Mouse (Mus musculus): Measurements from ENCODE around the gene Iqcf1. TPM values are rescaled to one million over a fixed set of nuclear protein-coding genes. Genes with fewer than 3 reads are reported as not detected.

Iqcf1 gene
- not detected in 2 replicates for polyA plus RNA-seq (2012; ENCODE audit: insufficient read depth, insufficient read length, missing spikeins)

- Histone ChIP-seq H3K4me3 (ENCODE audit: insufficient read depth, low read depth, low read length) (no peak within 1 kb of the TSS), H3K27ac (replicated peaks; ENCODE audit: low read depth, low read length) (no peak within 1 kb of the TSS), H3K4me1 (ENCODE audit: control insufficient read depth, insufficient read depth, insufficient read length, low read length) (no peaks in the 10 kb centered on the region)
These were observed at the start of gene Iqcf1 for GRCm38 (mm10) chr9:106499667-106500066. Gene Iqcf1 (plus strand): TSS chr9:106499967.

- no peak overlapping the region for H3K27ac ChIP-seq (replicated peaks; ENCODE audit: low read depth, low read length)
- no peak overlapping the region for H3K4me3 ChIP-seq (ENCODE audit: insufficient read depth, low read depth, low read length)
- H3K4me1 ChIP-seq (ENCODE audit: control insufficient read depth, insufficient read depth, insufficient read length, low read length) = peaks cover 2% of the 10 kb centered on the region
These were observed 49.1 kb upstream of the Iqcf1 start for GRCm38 (mm10) chr9:106450661-106451060.

GRCm38 (mm10) chr9:106451298-106451697 is 48.5 kb upstream of the Iqcf1 start:
- Histone ChIP-seq H3K27ac (replicated peaks; ENCODE audit: low read depth, low read length) (no peak overlapping the region), H3K4me1 (ENCODE audit: control insufficient read depth, insufficient read depth, insufficient read length, low read length) (peaks cover 2% of the 10 kb centered on the region), H3K4me3 (ENCODE audit: insufficient read depth, low read depth, low read length) (no peak overlapping the region)

DNA sequence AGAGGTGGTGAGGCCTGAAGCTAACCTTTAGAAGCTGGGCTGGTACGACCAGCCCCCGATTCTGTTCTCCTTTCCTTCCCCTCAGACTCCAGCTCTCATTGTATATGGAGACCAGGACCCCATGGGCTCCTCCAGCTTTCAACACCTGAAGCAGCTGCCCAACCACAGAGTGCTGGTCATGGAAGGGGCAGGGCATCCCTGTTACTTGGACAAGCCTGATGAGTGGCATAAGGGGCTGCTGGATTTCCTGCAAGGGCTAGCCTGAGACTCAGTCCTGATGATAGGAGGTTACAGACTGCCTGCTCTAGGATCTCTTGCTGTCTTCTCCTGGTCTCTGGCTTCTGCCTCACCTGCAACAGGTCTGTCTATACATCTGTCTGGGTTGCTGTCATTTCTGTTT is 47.9 kb upstream of the Iqcf1 start:
- no peak overlapping the region for H3K4me3 ChIP-seq (ENCODE audit: insufficient read depth, low read depth, low read length)
- peaks cover 2% of the 10 kb centered on the region for H3K4me1 ChIP-seq (ENCODE audit: control insufficient read depth, insufficient read depth, insufficient read length, low read length)
- no peak overlapping the region for H3K27ac ChIP-seq (replicated peaks; ENCODE audit: low read depth, low read length)

DNA sequence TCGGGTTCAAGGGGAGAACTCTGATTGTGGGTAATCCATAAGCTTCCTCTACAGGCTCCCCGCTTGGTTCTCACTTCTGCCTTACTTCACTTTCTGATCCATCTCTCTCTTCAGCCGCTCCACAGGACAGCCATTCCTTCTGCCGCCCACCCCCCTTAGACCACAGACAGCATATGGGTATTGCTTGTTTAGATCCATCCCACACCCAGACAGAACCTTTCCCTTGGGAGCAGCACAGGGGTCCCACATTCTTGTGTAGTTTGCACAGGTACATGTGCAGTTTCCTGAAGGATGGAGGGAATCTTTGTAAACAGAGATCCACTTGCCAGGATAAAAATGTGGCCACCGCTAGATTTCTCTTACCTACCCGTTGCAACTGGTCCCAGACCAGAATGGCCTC is 47.4 kb upstream of the Iqcf1 start:
- peaks cover 2% of the 10 kb centered on the region for H3K4me1 ChIP-seq (ENCODE audit: control insufficient read depth, insufficient read depth, insufficient read length, low read length)
- no peak overlapping the region for H3K27ac ChIP-seq (replicated peaks; ENCODE audit: low read depth, low read length)
- no peak overlapping the region for H3K4me3 ChIP-seq (ENCODE audit: insufficient read depth, low read depth, low read length)

DNA sequence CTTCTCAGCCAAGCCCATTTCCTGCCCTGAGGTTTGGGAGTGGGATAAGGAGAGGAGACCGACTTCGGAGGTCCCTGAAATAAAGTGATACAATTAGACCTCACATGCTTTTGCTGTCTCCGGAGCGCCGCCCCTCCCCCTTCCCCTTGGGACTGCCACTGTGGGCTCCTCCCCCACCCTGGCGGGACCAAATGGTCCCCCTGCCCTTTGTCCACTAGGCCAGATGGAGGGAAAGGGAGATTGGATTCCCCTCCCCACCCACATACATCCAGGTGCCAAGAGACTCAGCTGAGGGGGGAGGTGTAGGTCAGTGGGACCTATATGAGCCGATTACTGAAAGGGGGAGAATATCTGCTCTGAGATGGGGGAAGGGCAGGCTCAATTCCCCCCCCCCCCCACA is 46.9 kb upstream of the Iqcf1 start:
- Histone ChIP-seq H3K27ac (replicated peaks; ENCODE audit: low read depth, low read length) (no peak overlapping the region), H3K4me3 (ENCODE audit: insufficient read depth, low read depth, low read length) (no peak overlapping the region), H3K4me1 (ENCODE audit: control insufficient read depth, insufficient read depth, insufficient read length, low read length) (peaks cover 2% of the 10 kb centered on the region)

DNA sequence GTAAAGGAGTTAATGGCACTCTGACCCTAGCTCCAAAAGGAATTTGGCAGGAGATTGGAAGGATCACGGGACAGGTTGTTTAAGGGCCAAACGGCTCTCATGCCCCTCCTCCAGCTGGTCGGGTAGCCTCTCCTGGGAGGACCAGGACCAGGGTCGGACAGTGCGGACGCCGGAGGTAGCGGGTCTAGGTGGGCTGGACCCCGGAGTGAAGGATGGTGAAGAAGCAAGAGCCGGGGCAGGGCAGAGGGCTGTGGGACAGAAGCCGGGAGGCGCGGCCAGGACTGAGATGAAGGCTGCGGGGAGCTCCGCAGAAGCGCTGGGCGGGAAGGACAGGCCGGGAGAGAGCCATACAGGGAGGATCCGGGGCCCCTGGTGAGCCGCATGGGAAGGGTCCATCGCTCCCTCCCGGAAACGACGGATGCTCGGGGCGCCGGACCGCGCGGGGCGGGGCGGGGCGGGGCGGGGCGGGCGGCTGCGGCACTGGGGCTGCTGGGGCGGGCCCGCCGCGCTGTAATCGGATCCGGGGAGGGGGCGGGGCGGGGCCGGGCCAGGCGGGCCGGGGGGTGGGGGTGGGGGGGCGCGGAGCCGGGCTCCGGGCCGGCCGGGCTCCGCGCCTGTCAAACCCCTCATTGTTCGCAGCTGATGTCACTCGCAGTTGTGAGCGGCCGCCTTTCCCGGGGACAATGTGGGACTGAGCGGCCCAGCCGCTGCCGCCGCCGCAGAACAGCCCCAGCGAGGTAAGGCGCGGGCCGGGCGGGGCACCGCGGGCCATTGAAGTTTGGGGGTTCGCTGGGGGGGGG is 46.3 kb upstream of the Iqcf1 start, which contains the start of gene Pcbp4:
Gene Pcbp4 (plus strand): TSS at position 21 of the 800 bp plus-strand sequence.
- H3K27ac ChIP-seq (replicated peaks; ENCODE audit: low read depth, low read length) = peak within 1 kb of the TSS; percentile 85
- H3K4me1 ChIP-seq (ENCODE audit: control insufficient read depth, insufficient read depth, insufficient read length, low read length) = peaks cover 2% of the 10 kb centered on the region; the same call in 1 of the 2 replicates
- H3K4me3 ChIP-seq (ENCODE audit: insufficient read depth, low read depth, low read length) = peak within 1 kb of the TSS; percentile 70

GRCm38 (mm10) chr9:106454071-106454761 is 45.6 kb upstream of the Iqcf1 start:
- Histone ChIP-seq H3K27ac (replicated peaks; ENCODE audit: low read depth, low read length) (no peak overlapping the region), H3K4me3 (ENCODE audit: insufficient read depth, low read depth, low read length) (peak overlapping the region; percentile 70), H3K4me1 (ENCODE audit: control insufficient read depth, insufficient read depth, insufficient read length, low read length) (peaks cover 2% of the 10 kb centered on the region; the same call in 1 of the 2 replicates)

GRCm38 (mm10) chr9:106454888-106455681 is 44.7 kb upstream of the Iqcf1 start:
- H3K4me3 ChIP-seq (ENCODE audit: insufficient read depth, low read depth, low read length) = peak overlapping the region; percentile 70
- H3K27ac ChIP-seq (replicated peaks; ENCODE audit: low read depth, low read length) = no peak overlapping the region
- H3K4me1 ChIP-seq (ENCODE audit: control insufficient read depth, insufficient read depth, insufficient read length, low read length) = no peaks in the 10 kb centered on the region; the same call in 1 of the 2 replicates

DNA sequence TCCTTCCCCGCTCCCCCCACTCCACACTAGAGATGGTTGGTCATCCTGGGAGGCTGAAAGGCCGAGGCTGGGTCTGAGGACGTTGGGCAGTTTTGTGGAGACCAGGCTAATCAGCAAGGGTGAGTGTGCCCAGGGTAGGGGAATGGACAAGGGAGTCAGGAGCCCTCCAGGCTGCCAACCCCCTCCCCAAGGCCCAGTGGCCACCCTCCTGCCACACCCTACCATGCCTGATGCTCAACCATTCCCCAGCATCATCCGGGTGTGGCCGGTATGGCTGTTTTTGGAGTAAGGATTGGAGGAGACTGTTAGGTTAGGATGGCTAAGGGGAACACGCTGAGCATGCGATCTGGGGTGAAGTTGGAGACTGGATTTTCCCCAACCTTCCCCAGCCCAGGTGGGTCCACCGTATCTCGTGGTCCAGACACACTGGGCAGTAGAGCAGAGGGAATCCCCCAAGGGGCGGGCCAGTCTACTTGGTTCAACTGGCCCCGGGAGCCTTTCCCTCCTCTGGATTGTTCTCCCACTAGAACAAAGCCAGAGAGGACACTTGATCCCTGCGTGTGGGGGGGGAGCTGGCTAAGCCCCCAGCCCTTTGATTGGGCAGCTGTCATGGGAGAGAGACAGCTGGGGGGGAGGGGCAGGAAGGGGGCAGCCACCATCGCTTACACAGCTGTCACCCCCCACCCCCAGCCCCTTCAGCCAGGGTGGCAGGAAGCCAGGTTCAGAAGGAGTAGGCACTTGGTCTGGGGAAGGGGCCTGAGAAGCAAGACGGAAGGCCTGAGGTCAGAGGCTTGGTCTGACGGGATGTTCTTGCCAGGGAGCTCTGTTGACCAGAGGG is 43.2 kb upstream of the Iqcf1 start:
- H3K4me3 ChIP-seq (ENCODE audit: insufficient read depth, low read depth, low read length) = no peak overlapping the region
- no peaks in the 10 kb centered on the region for H3K4me1 ChIP-seq (ENCODE audit: control insufficient read depth, insufficient read depth, insufficient read length, low read length)
- H3K27ac ChIP-seq (replicated peaks; ENCODE audit: low read depth, low read length) = no peak overlapping the region

GRCm38 (mm10) chr9:106457163-106457559 is 42.6 kb upstream of the Iqcf1 start:
- Histone ChIP-seq H3K27ac (replicated peaks; ENCODE audit: low read depth, low read length) (no peak overlapping the region), H3K4me3 (ENCODE audit: insufficient read depth, low read depth, low read length) (no peak overlapping the region), H3K4me1 (ENCODE audit: control insufficient read depth, insufficient read depth, insufficient read length, low read length) (no peaks in the 10 kb centered on the region)

- no peak overlapping the region for H3K4me3 ChIP-seq (ENCODE audit: insufficient read depth, low read depth, low read length)
- no peaks in the 10 kb centered on the region for H3K4me1 ChIP-seq (ENCODE audit: control insufficient read depth, insufficient read depth, insufficient read length, low read length)
- H3K27ac ChIP-seq (replicated peaks; ENCODE audit: low read depth, low read length) = no peak overlapping the region
These were observed 41.8 kb upstream of the Iqcf1 start for GRCm38 (mm10) chr9:106457920-106458319.

- no peaks in the 10 kb centered on the region for H3K4me1 ChIP-seq (ENCODE audit: control insufficient read depth, insufficient read depth, insufficient read length, low read length)
- H3K4me3 ChIP-seq (ENCODE audit: insufficient read depth, low read depth, low read length) = no peak overlapping the region
These were observed 39.8 kb upstream of the Iqcf1 start for GRCm38 (mm10) chr9:106459946-106460345.

DNA sequence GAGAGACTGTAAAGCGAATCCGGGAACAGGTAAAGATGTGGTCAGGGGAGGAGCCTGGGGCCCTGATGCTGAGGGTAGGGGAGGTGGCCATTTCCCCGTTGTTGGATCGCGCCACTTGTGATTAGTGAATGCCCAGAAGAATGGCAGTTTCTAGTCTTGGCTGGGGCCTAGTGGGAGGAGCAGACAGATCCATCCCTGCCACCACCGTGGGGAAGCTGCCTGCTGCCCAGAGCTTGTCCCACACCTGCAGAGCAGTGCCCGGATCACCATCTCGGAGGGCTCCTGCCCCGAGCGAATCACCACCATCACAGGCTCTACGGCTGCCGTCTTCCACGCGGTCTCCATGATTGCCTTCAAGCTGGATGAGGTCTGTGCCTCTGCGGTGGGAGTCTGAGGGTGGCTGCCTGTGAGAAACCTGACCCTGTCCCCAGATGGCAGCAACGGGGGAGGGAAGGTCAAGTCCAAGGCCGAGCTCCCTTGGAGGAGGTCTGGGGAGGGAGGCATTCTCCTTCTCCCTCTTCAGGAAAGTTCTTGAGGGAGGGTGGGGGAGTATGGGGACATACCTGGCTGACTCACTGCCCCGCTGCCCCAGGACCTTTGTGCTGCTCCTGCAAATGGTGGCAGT is 39.3 kb upstream of the Iqcf1 start:
- Histone ChIP-seq H3K27ac (replicated peaks; ENCODE audit: low read depth, low read length) (no peak overlapping the region), H3K4me1 (ENCODE audit: control insufficient read depth, insufficient read depth, insufficient read length, low read length) (no peaks in the 10 kb centered on the region), H3K4me3 (ENCODE audit: insufficient read depth, low read depth, low read length) (no peak overlapping the region)

More at GRCm38 (mm10) chr9:106459946-106460345, 39.8 kb upstream of the Iqcf1 start:
- no peak overlapping the region for H3K27ac ChIP-seq (replicated peaks; ENCODE audit: low read depth, low read length)

Measured in brown adipose tissue, adult 24 weeks (tissue).